Mouse (Mus musculus): ENCODE results near the gene Itga2.

- TF ChIP-seq CTCF (IDR thresholded peaks at IDR 0.05; ENCODE audit: low read depth, low read length) (no peak), POLR2A (IDR thresholded peaks at IDR 0.05; ENCODE audit: borderline replicate concordance, low read depth, low read length) (no peak)
Measured at GRCm38 (mm10) chr13:114894718-114895117, 37.2 kb downstream of the Itga2 start.

Measured in bone marrow macrophage, adult 2 months (primary cell).